Mouse (Mus musculus): ENCODE results near the gene Diablo. TPM values are rescaled to one million over a fixed set of nuclear protein-coding genes. Genes with fewer than 3 reads are reported as not detected.

Gene Diablo
- polyA plus RNA-seq (2014; fragmentation: Illumina TruSeq; extraction: RNeasy Lipid Tissue Mini Kit (QIAGEN cat#74804); ENCODE audit: low read depth, low replicate concordance): 47.1 TPM

GRCm38 (mm10) chr5:123523692-123524392 lies at the start of gene Diablo:
TSS of gene Diablo (minus strand) at chr5:123524176.

DNA sequence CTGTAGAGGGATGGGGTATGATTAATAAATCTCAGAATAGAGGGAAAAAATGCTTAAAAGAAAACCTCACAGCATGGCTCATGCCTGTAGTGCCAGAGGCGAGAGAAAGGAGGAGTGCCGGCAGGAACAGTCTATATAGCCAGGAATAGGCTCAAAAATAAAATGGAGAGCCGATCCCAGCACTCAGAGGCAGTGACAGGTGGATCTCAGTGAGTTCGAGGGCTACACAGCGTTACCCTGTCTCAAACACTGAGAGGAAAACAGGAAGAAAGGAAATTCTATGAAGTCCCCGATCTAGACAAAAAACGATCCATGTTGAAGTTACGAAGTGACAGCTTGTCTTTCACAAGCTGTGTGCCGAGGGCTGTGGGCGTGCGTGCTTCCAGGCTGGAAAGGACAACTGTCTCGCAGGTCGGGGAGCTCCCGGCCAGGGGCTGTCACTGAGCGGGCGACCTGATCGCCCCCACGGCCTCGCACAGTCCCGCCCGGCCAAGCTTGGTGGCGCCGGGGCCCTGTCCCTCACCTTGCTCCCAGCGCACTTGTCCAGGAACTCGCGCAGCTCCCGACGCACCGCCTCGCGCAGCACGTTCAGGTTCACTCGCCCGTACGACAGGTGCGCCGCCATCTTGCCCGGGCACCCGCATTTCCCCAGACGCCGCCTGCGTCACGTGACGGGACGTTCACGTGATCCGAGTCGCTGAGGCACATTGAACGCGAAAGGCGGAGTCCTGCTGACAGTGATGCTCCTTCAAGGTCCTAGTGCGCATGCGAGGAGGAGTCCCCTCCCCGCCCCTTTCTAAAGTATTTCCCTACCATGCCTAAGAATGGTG lies 48.6 kb upstream of the Diablo start, which contains the start of gene Vps33a:
Gene Vps33a, minus strand, starts transcription at position 682 of the 830 bp plus-strand sequence.

GRCm38 (mm10) chr5:123525281-123525680 lies 1.3 kb upstream of the Diablo start, which contains the start of gene Gm49027:
TSS of gene Gm49027 (minus strand) at chr5:123525488.

GRCm38 (mm10) chr5:123510160-123510559 lies 13.8 kb downstream of the Diablo start, which contains the start of gene B3gnt4:
TSS of gene B3gnt4 (plus strand) at chr5:123510460.

GRCm38 (mm10) chr5:123489112-123489785 lies 34.7 kb downstream of the Diablo start, which contains the start of the genes Lrrc43 and Il31:
TSS of gene Lrrc43 (plus strand) at chr5:123489305.
TSS of gene Il31 (minus strand) at chr5:123489489.

Other genes starting within 250 kb of the Diablo start
- 2.3 TPM for gene Bcl7a, start 180.3 kb downstream of the Diablo start, polyA plus RNA-seq (2014; fragmentation: Illumina TruSeq; extraction: RNeasy Lipid Tissue Mini Kit (QIAGEN cat#74804); ENCODE audit: low read depth, low replicate concordance)
- 1.7 TPM for gene Mlxip, start 129.4 kb downstream of the Diablo start, polyA plus RNA-seq (2014; fragmentation: Illumina TruSeq; extraction: RNeasy Lipid Tissue Mini Kit (QIAGEN cat#74804); ENCODE audit: low read depth, low replicate concordance)
- gene Lrrc43, start 34.9 kb downstream of the Diablo start, polyA plus RNA-seq (2014; fragmentation: Illumina TruSeq; extraction: RNeasy Lipid Tissue Mini Kit (QIAGEN cat#74804); ENCODE audit: low read depth, low replicate concordance): not detected
- gene Il31, start 34.7 kb downstream of the Diablo start, polyA plus RNA-seq (2014; fragmentation: Illumina TruSeq; extraction: RNeasy Lipid Tissue Mini Kit (QIAGEN cat#74804); ENCODE audit: low read depth, low replicate concordance): not detected
- gene B3gnt4, start 13.7 kb downstream of the Diablo start, polyA plus RNA-seq (2014; fragmentation: Illumina TruSeq; extraction: RNeasy Lipid Tissue Mini Kit (QIAGEN cat#74804); ENCODE audit: low read depth, low replicate concordance): not detected
- not detected for gene Gm49027, start 1.3 kb upstream of the Diablo start, polyA plus RNA-seq (2014; fragmentation: Illumina TruSeq; extraction: RNeasy Lipid Tissue Mini Kit (QIAGEN cat#74804); ENCODE audit: low read depth, low replicate concordance)
- 8.1 TPM for gene Vps33a, start 48.9 kb upstream of the Diablo start, polyA plus RNA-seq (2014; fragmentation: Illumina TruSeq; extraction: RNeasy Lipid Tissue Mini Kit (QIAGEN cat#74804); ENCODE audit: low read depth, low replicate concordance)
- gene Clip1, start 160.4 kb upstream of the Diablo start, polyA plus RNA-seq (2014; fragmentation: Illumina TruSeq; extraction: RNeasy Lipid Tissue Mini Kit (QIAGEN cat#74804); ENCODE audit: low read depth, low replicate concordance): 18.4 TPM
- gene Zcchc8, start 196.9 kb upstream of the Diablo start, polyA plus RNA-seq (2014; fragmentation: Illumina TruSeq; extraction: RNeasy Lipid Tissue Mini Kit (QIAGEN cat#74804); ENCODE audit: low read depth, low replicate concordance): 32.2 TPM
- 92.5 TPM for gene Rsrc2, start 225.2 kb upstream of the Diablo start, polyA plus RNA-seq (2014; fragmentation: Illumina TruSeq; extraction: RNeasy Lipid Tissue Mini Kit (QIAGEN cat#74804); ENCODE audit: low read depth, low replicate concordance)
- not detected for gene Kntc1, start 225.5 kb upstream of the Diablo start, polyA plus RNA-seq (2014; fragmentation: Illumina TruSeq; extraction: RNeasy Lipid Tissue Mini Kit (QIAGEN cat#74804); ENCODE audit: low read depth, low replicate concordance)

All from liver, adult 10 weeks (tissue).